Mouse (Mus musculus) lung, embryonic 14.5 days (tissue): ENCODE measurements around the gene Ak3. TPM values are rescaled to one million over a fixed set of nuclear protein-coding genes. Genes with fewer than 3 reads are reported as not detected.
A peak's percentile ranks its signal among the peaks of the same experiment; 100 is the strongest.

Experiments
- ATAC-seq: fragments of 200-750 bp; cut with Nextera tagmentation; 2 replicates; pipeline ENCODE4 v1.8.0; 2017; ENCODE audit warnings: mild to moderate bottlenecking, moderate TSS enrichment, moderate library complexity; ENCODE audit not compliant: insufficient read depth
- DNase-seq: peaks from one replicate; pipeline ENCODE4 v3.0.0-alpha.2; 2015
- H3K27ac ChIP-seq: fragments of 300-500 bp; sonication (generic); 2 replicates; pipeline ENCODE4 v1.5.1; 2014; ENCODE audit warnings: low read depth, mild to moderate bottlenecking, moderate library complexity
- H3K27me3 ChIP-seq: fragments of 300-500 bp; sonication (generic); 2 replicates; pipeline ENCODE4 v1.6.1; 2014; ENCODE audit warnings: low read length, control low read depth; ENCODE audit not compliant: insufficient read depth
- H3K36me3 ChIP-seq: fragments of 300-500 bp; sonication (generic); 2 replicates; pipeline ENCODE4 v1.6.1; 2014; ENCODE audit warnings: control low read depth; ENCODE audit not compliant: insufficient read depth
- H3K4me1 ChIP-seq: fragments of 300-500 bp; sonication (generic); 2 replicates; pipeline ENCODE4 v1.6.1; 2014; ENCODE audit warnings: antibody characterized with exemption, control low read depth; ENCODE audit not compliant: insufficient read depth
- H3K4me2 ChIP-seq: fragments of 300-500 bp; sonication (generic); 2 replicates; pipeline ENCODE4 v1.6.1; 2014; ENCODE audit warnings: mild to moderate bottlenecking
- H3K4me3 ChIP-seq: fragments of 300-500 bp; sonication (generic); 2 replicates; pipeline ENCODE4 v1.5.1; 2014; ENCODE audit warnings: low read depth, low read length
- H3K9ac ChIP-seq: fragments of 300-500 bp; sonication (generic); 2 replicates; pipeline ENCODE4 v1.6.1; 2014
- H3K9me3 ChIP-seq: fragments of 300-500 bp; sonication (generic); 2 replicates; pipeline ENCODE4 v1.6.1; 2016; ENCODE audit warnings: low read depth, low read length, control low read depth
- CTCF ChIP-seq: IDR thresholded peaks from 2 replicates; pipeline ENCODE4 v1.5.1; 2016; ENCODE audit warnings: antibody characterized with exemption, low read depth
- WGBS: fragments of 180-500 bp; shearing (Covaris S2); extraction: QIAGEN DNeasy Blood & Tissue Kit; methylation state at CpG from one replicate; pipeline ENCODE4 v1.1.7; 2014; 5-methylcytosine and 5-hydroxymethylcytosine counted together
- polyA plus RNA-seq: library from polyadenylated mRNA; unstranded; fragments of >200 nt; fragmentation: Nextera tagmentation; extraction: Ambion mirVana; gene quantifications from 2 replicates; pipeline ENCODE4 v1.2.1, GENCODE M21; 2014

Ak3 gene
- polyA plus RNA-seq, 1 experiment from 2014 or later: 67.1 TPM

DNA sequence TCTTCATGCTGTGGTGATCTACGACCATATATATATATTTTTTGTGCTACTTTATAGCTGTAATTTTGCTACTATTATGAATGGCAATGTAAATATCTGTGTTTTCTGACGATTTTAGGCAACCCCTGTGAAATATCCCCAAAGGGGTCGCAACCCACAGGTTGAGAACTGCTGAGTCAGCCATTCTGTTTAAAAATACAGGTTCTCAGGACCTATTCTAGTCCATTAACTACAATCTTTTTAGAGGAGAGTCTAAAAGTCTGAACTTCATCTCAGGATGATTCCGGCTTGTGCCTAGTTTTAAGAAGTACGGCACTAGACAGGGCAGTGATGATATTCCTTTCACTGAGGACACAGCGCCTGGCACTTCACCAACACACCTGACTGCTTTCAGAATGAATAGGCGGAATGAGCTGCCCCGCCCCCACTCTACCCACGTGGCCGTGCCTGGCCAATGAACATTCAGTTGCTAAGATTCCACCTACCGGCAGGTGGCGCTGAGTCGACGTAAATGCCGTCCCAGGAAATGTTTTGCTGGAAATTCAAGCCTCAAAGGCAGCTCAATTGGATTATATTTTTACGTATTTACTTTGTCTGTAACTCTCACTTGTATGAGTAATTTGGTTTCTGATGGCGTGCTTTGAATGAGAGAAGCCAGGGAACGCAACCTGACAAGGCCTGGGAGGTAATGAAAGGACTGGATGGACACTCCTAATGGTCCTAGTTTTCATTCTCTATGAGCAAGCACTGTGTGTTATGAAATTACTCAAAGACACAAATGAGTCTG lies 16.0 kb upstream of the Ak3 start:
- H3K36me3 ChIP-seq: no peaks in the 10 kb centered on the region
- H3K4me3 ChIP-seq: peak overlapping the region; percentile 5; the same call in 1 of the 2 replicates
- DNase-seq: peak; percentile 98
- ATAC-seq: peak; percentile 55
- peak overlapping the region; percentile 40; the same call in 1 of the 2 replicates for H3K9ac ChIP-seq
- no peaks in the 10 kb centered on the region; the same call in 1 of the 2 replicates for H3K4me1 ChIP-seq
- WGBS: 14% methylated on average over 18 of the region's 18 CpGs
- H3K27ac ChIP-seq: peak overlapping the region; percentile 67
- H3K9me3 ChIP-seq: no peaks in the 10 kb centered on the region
- TF ChIP-seq CTCF: peak; percentile 96
- H3K27me3 ChIP-seq: no peaks in the 10 kb centered on the region
- H3K4me2 ChIP-seq: peak overlapping the region; percentile 54

DNA sequence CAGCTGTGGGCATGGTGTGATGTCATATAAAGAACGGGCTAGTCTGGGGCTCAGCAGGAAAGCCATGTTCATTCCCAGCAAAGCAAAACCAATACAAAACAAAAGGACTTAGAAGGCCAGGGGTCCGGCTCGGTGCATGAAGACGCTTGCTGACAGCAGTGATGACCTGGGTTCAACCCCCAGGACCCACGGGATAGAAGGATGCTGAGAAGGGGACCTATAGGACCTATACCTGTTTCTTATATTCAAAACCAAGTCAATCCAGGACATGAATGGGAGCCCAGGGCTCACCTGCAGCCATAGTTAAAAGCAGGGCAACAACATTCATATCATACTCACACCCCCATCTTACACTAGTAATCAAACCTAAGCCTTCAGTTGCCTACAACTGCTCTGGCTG lies 15.2 kb upstream of the Ak3 start:
- Histone ChIP-seq H3K27ac (no peak overlapping the region), H3K4me3 (no peak overlapping the region), H3K9ac (no peak overlapping the region), H3K4me1 (no peaks in the 10 kb centered on the region; the same call in 1 of the 2 replicates), H3K4me2 (no peak overlapping the region), H3K9me3 (no peaks in the 10 kb centered on the region), H3K27me3 (no peaks in the 10 kb centered on the region), H3K36me3 (no peaks in the 10 kb centered on the region)
- WGBS: 79% methylated on average over 5 of the region's 5 CpGs
- no peak for TF ChIP-seq CTCF
- DNase-seq (no peak), ATAC-seq (no peak)

DNA sequence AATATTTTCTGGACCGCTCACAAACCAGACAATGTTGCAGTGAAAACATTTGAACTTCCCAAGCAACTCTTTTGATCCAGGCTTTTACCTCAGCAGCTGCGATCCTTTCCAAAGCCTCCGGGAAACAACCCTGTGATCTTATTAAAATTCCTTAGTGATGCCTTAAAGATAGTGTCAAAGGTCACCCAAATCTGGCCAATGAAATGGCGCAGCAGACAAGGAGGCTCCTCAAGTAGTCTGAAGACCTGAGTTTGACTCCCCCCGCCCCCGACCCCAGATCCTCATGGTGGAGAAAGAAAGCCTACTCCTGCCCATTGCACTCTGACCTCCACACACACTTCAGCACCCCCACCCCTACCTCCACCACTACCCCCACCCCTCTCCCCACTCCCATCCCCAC lies 12.5 kb upstream of the Ak3 start:
- TF ChIP-seq CTCF: no peak
- H3K36me3 ChIP-seq: no peaks in the 10 kb centered on the region
- ATAC-seq (no peak), DNase-seq (no peak)
- 29% methylated on average over 6 of the region's 6 CpGs for WGBS
- H3K9ac ChIP-seq: no peak overlapping the region
- H3K27me3 ChIP-seq: no peaks in the 10 kb centered on the region
- no peaks in the 10 kb centered on the region for H3K4me1 ChIP-seq
- no peak overlapping the region for H3K4me3 ChIP-seq
- no peak overlapping the region for H3K4me2 ChIP-seq
- no peak overlapping the region for H3K27ac ChIP-seq
- H3K9me3 ChIP-seq: no peaks in the 10 kb centered on the region

DNA sequence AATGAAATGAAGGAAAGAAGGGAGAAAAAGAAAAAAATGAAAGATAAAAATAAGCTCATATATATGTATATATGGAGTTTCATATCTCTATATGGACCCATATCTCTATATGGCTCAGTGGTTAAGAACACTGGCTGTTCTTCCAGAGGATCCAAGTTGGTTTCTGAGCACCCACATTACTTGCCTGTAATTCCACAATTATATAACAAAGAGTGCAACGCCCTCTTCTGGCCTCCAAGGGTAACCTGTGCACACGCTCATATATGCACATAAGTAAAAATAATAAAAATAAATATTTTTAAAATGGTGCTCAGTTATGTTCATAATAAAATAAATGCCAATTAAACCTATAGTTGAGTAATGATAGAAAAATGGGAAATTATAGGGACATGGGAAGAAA lies 11.9 kb upstream of the Ak3 start:
- ATAC-seq (no peak), DNase-seq (no peak)
- H3K9ac ChIP-seq: no peak overlapping the region
- no peak for TF ChIP-seq CTCF
- 75% methylated on average over 2 of the region's 2 CpGs for WGBS
- no peaks in the 10 kb centered on the region for H3K36me3 ChIP-seq
- no peaks in the 10 kb centered on the region for H3K27me3 ChIP-seq
- H3K9me3 ChIP-seq: no peaks in the 10 kb centered on the region
- no peak overlapping the region for H3K4me2 ChIP-seq
- no peak overlapping the region for H3K4me3 ChIP-seq
- no peak overlapping the region for H3K27ac ChIP-seq
- no peaks in the 10 kb centered on the region for H3K4me1 ChIP-seq

DNA sequence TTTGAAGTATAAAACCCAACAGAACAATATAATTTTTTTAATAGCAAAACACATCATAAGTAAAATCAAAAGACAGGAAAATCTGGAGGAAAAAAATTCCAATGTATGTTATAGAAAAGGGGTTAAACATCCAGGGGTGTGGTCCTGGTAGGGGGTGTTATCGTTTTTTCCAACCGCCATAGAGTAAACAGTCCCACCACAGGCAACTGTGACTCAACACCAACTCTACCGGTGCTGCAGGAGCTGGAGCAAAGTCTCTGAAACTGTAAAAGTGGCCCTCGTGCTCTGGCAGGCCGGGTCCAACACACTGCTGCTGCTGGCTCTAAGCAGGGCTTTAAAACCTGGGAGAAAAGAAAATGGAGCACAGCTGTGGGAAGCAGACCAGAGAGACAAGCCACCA lies 11.0 kb upstream of the Ak3 start:
- 58% methylated on average over 5 of the region's 5 CpGs for WGBS
- ATAC-seq (no peak), DNase-seq (no peak)
- no peaks in the 10 kb centered on the region for H3K36me3 ChIP-seq
- H3K4me3 ChIP-seq: no peak overlapping the region
- H3K27ac ChIP-seq: no peak overlapping the region
- H3K9me3 ChIP-seq: no peaks in the 10 kb centered on the region
- no peak overlapping the region for H3K4me2 ChIP-seq
- no peaks in the 10 kb centered on the region for H3K27me3 ChIP-seq
- TF ChIP-seq CTCF: no peak
- H3K4me1 ChIP-seq: no peaks in the 10 kb centered on the region
- no peak overlapping the region for H3K9ac ChIP-seq

DNA sequence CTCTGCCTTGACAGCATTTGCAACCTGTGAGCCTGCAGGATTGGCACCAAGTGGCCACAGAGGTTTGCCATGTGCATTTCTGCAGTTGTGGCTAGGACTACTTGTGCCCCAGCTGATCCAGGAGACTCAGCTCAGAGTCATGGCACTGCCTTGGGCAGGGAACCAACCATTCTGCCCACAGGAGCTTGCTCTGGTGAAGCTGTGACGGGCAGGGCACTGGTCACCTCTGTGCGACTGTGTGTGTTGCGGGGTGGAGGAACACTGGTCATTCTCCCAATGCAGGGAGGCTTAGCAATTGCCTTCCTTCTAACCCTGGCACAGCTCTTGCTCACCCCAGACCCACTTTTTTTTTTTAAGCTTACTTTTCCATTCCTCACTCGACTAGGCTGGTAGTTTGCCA lies 7.7 kb upstream of the Ak3 start:
- no peak for ATAC-seq
- 89% methylated on average over 4 of the region's 4 CpGs for WGBS

DNA sequence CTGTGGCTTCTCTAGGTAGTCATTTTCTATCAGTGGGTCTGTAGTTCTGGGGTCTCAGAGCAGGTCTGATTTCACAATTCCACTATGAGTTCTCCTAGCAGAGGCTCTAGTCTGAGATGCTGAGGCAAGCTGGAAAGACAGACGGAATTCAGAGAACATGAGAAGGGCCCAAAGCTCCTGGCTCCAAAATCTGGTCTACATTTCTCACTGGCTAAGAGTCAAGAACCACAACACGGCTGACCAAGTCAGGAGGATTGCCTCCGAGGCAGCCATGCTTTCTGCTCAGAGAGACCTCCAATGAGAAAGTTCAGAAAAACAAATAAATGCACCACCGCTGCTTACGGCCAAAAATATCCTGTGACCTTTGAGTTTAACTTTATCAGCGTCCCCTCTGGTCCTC lies 6.8 kb upstream of the Ak3 start:
- Histone ChIP-seq H3K4me3 (no peak overlapping the region), H3K9ac (no peak overlapping the region), H3K27me3 (no peaks in the 10 kb centered on the region), H3K4me2 (no peak overlapping the region), H3K36me3 (no peaks in the 10 kb centered on the region), H3K4me1 (no peaks in the 10 kb centered on the region), H3K9me3 (no peaks in the 10 kb centered on the region), H3K27ac (no peak overlapping the region)
- ATAC-seq (no peak), DNase-seq (no peak)
- no peak for TF ChIP-seq CTCF
- WGBS: 57% methylated on average over 6 of the region's 6 CpGs

More for the DNA sequence above, 7.7 kb upstream of the Ak3 start:
- Histone ChIP-seq H3K9ac (no peak overlapping the region), H3K4me1 (no peaks in the 10 kb centered on the region), H3K9me3 (no peaks in the 10 kb centered on the region), H3K4me3 (no peak overlapping the region), H3K27ac (no peak overlapping the region), H3K36me3 (no peaks in the 10 kb centered on the region), H3K4me2 (no peak overlapping the region), H3K27me3 (no peaks in the 10 kb centered on the region)
- DNase-seq: no peak
- no peak for TF ChIP-seq CTCF

DNA sequence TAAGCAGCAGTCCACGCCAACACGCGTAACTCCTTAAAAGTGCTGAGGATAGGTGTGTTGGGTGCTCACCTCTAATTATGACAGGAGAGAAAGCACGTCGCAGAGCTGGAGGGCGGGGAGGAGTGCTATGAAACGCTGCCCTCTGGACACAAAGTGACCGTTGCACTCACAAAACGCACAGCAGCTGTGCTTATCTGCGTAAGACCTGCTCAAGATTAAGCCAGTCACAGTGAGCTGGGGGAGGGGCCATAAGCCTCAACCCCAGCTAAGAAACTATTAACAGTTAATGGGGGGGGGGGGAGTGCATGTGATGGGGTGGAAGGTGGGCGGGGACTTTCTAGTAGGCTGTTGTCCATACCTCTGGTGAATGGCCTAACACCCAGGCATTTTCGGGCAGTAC lies 5.0 kb upstream of the Ak3 start:
- Histone ChIP-seq H3K4me2 (no peak overlapping the region), H3K4me1 (no peaks in the 10 kb centered on the region)
- 82% methylated on average over 12 of the region's 12 CpGs for WGBS

More for the DNA sequence above, 5.0 kb upstream of the Ak3 start:
- H3K27me3 ChIP-seq: no peaks in the 10 kb centered on the region
- H3K9me3 ChIP-seq: no peaks in the 10 kb centered on the region
- H3K36me3 ChIP-seq: no peaks in the 10 kb centered on the region
- TF ChIP-seq CTCF: no peak
- no peak overlapping the region for H3K9ac ChIP-seq
- no peak overlapping the region for H3K27ac ChIP-seq
- H3K4me3 ChIP-seq: no peak overlapping the region
- DNase-seq (no peak), ATAC-seq (no peak)
